18 mouse cellular contexts compared by ENCODE assay signal in the genomic region with DNA sequence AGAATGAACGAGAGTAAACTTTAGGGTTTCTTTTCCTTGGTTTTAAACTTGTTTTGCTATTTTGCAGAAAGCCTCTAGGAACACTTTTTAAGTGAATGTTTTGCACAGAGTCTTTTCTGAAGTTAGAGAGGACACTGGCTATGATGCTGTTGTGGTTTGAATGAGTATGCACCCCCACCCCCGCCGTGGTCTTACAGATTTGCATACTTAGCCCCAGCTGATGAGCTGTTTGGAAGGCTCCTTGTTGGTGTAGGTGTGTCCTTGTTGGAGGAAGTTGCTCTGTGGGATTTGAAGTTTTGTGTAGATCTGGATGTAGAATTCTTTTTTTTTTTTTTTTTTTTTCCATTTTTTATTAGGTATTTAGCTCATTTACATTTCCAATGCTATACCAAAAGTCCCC. TPM values are rescaled to one million over a fixed set of nuclear protein-coding genes. Genes with fewer than 3 reads are reported as not detected.
A peak's percentile ranks its signal among the peaks of the same experiment; 100 is the strongest.
DNase-seq lines count a peak whose midpoint lies in the region; ATAC-seq lines count a peak whose summit lies in the region.
"Had no signal": no experiment of that assay in that cellular context is flagged by ENCODE, and none has a peak within 500 bp of the region (broad histone marks: within the 10 kb centered on the region; RNA-seq: fewer than 3 reads in every experiment).

No protein-coding gene starts in this region.

- no peak for ATAC-seq in CD4-positive, CD25-positive, alpha-beta regulatory T cell, adult 4 months
- ATAC-seq: forebrain, embryonic 15.5 days; intestine, embryonic 15.5 days had no signal

- DNase-seq in CD4-positive, CD25-positive, alpha-beta regulatory T cell, adult 2 months (ENCODE audit: low read depth, low spot score), result peak; percentile 7
- DNase-seq in B cell, adult 2 months, result peak; percentile 24 to 32
- peak; percentile 11 for DNase-seq in Muller cell, postnatal 12 days (ENCODE audit: inconsistent ontology term)
- DNase-seq in liver, result no peak
- DNase-seq in heart, adult 11 months, result no peak
- DNase-seq in frontal cortex, postnatal 25 days (ENCODE audit: low spot score in 2 of 2), result no peak
- DNase-seq: adrenal gland, adult 2 months; adrenal gland, postnatal 36 days; cerebellum, adult 2 months; cerebellum, postnatal 10 days; cerebellum, postnatal 36 days; embryo, embryonic 11 days; gastrocnemius, postnatal 10 days; gastrocnemius, postnatal 36 days; kidney, adult 11 months had no signal

RNA-seq across cellular contexts. Expression of gene Gars, which starts 19.6 kb away (rescaled TPM):
- polyA plus RNA-seq in CD4-positive, CD25-positive, alpha-beta regulatory T cell, adult 4 months (2017; shearing (Covaris generic)), result 10 to 100 TPM; 21.0 to 24.7 TPM

Comparison
In these comparisons a context has a peak if more than half of its experiments do, and no peak if none do; other contexts are left out.
1. DNase-seq: peak in CD4-positive, CD25-positive, alpha-beta regulatory T cell, adult 2 months (single experiment), B cell, adult 2 months (2 of 2) and Muller cell, postnatal 12 days (single experiment); none in liver (single experiment), heart, adult 11 months (single experiment) and frontal cortex, postnatal 25 days (0 of 2).